Mouse (Mus musculus) embryonic facial prominence, embryonic 11.5 days (tissue): Measurements from ENCODE around the gene Slc48a1. TPM values are rescaled to one million over a fixed set of nuclear protein-coding genes. Genes with fewer than 3 reads are reported as not detected.

Experiments
- ATAC-seq: fragments of 200-750 bp; cut with Nextera tagmentation; replicated peaks from 2 replicates; pipeline ENCODE4 v1.8.0; 2017; ENCODE audit warnings: low read depth; ENCODE audit not compliant: insufficient number of reproducible peaks, low FRiP score, low TSS enrichment
- DNase-seq: peaks from one replicate; pipeline ENCODE4 v3.0.0-alpha.2; 2015; ENCODE audit warnings: low spot score
- H3K27ac ChIP-seq: fragments of 300-500 bp; sonication (generic); replicated peaks from 2 replicates; pipeline ENCODE4 v1.5.1; 2014; ENCODE audit warnings: mild to moderate bottlenecking, low read depth, low read length, control low read depth
- H3K27me3 ChIP-seq: fragments of 300-500 bp; sonication (generic); 2 replicates; pipeline ENCODE4 v1.6.1; 2014; ENCODE audit warnings: mild to moderate bottlenecking, low read length, moderate library complexity, mixed read lengths; ENCODE audit not compliant: control insufficient read depth, insufficient read depth
- H3K36me3 ChIP-seq: fragments of 300-500 bp; sonication (generic); replicated peaks from 2 replicates; pipeline ENCODE4 v1.6.1; 2014; ENCODE audit warnings: low read depth, mild to moderate bottlenecking, low read length, moderate library complexity, mixed read lengths; ENCODE audit not compliant: control insufficient read depth, insufficient read depth
- H3K4me1 ChIP-seq: fragments of 300-500 bp; sonication (generic); 2 replicates; pipeline ENCODE4 v1.6.1; 2014; ENCODE audit warnings: low read length, mixed read lengths; ENCODE audit not compliant: control insufficient read depth, insufficient read depth
- H3K4me2 ChIP-seq: fragments of 300-500 bp; sonication (generic); 2 replicates; pipeline ENCODE4 v1.6.1; 2014; ENCODE audit warnings: low read depth, mild to moderate bottlenecking, control low read depth, low read length, moderate library complexity
- H3K4me3 ChIP-seq: fragments of 300-500 bp; sonication (generic); 2 replicates; pipeline ENCODE4 v1.5.1; 2014; ENCODE audit warnings: low read depth, low read length, control low read depth
- H3K9ac ChIP-seq: fragments of 300-500 bp; sonication (generic); replicated peaks from 2 replicates; pipeline ENCODE4 v1.6.1; 2014; ENCODE audit warnings: mild to moderate bottlenecking, control low read depth, low read length
- H3K9me3 ChIP-seq: fragments of 300-500 bp; sonication (generic); replicated peaks from 2 replicates; pipeline ENCODE4 v1.6.1; 2016; ENCODE audit warnings: mild to moderate bottlenecking, low read length, inconsistent platforms, mixed read lengths; ENCODE audit not compliant: control insufficient read depth
- WGBS: fragments of 180-500 bp; shearing (Covaris S2); extraction: QIAGEN DNeasy Blood & Tissue Kit; methylation state at CpG from one replicate; pipeline ENCODE4 v1.1.7; 2014; 5-methylcytosine and 5-hydroxymethylcytosine counted together
- polyA plus RNA-seq: library from polyadenylated mRNA; unstranded; fragments of >200 nt; fragmentation: Nextera tagmentation; extraction: Ambion mirVana; gene quantifications from 2 replicates; pipeline ENCODE4 v1.2.1, GENCODE M21; 2014

Gene Slc48a1
- polyA plus RNA-seq, 1 experiment from 2014 or later = 18.9 TPM

DNA sequence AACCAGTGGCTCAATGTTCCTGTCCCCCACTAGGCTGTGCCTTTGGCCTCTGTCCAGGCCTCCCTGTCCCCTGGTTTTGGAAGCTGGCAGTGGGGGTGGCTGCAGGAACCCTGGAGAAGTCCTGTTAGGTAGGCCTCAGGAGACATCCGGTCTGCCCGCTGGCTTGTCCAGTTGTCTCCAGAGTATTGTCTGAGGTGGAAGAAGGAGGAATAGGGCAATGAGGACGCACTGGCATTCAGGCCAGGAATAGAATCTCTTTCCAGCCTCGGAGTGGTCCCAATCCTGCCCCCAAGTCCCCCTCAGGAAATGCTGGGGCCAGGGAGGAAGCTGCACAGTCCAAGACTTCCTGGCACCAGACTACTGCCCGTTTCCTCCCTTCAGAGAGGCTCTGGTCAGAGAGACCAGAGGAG is 4.4 kb upstream of the Slc48a1 start:
- Histone ChIP-seq H3K9ac (no peak overlapping the region; the same call in 1 of the 2 replicates), H3K27me3 (peaks cover 4% of the 10 kb centered on the region; the same call in 1 of the 2 replicates), H3K27ac (no peak overlapping the region), H3K4me3 (no peak overlapping the region), H3K9me3 (no peaks in the 10 kb centered on the region), H3K4me1 (peaks cover 5% of the 10 kb centered on the region; the same call in 1 of the 2 replicates), H3K36me3 (no peaks in the 10 kb centered on the region), H3K4me2 (no peak overlapping the region; the same call in 1 of the 2 replicates)
- WGBS = 59% methylated on average over 5 of the region's 5 CpGs
- no peak for ATAC-seq
- no peak for DNase-seq

DNA sequence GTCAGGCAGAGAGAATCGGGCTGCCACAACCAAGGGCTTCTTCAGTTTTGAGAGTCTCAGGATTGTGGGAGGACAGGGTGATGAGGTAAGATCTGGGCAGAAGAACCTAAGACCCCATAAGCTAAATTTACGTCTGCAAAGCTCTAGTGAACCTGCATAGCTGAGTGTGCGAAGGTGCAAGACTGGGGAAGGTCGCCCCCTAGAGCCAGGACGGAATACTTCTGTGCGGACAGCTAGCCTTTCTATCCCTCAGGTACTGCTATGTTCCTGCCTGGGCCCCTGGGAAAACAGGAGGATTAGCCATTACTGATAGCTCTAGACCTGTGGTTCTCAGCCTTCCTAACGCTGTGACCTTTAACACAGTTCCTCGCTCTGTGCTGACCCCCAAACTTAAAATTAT is 1.8 kb upstream of the Slc48a1 start:
- no peaks in the 10 kb centered on the region for H3K27me3 ChIP-seq
- peaks cover 5% of the 10 kb centered on the region for H3K4me1 ChIP-seq
- DNase-seq (peak; percentile 73), ATAC-seq (no peak)
- 10% methylated on average over 8 of the region's 8 CpGs for WGBS
- no peak overlapping the region for H3K27ac ChIP-seq
- no peak overlapping the region for H3K4me3 ChIP-seq
- no peak overlapping the region for H3K4me2 ChIP-seq
- H3K9ac ChIP-seq = no peak overlapping the region
- no peaks in the 10 kb centered on the region for H3K9me3 ChIP-seq
- no peaks in the 10 kb centered on the region for H3K36me3 ChIP-seq

DNA sequence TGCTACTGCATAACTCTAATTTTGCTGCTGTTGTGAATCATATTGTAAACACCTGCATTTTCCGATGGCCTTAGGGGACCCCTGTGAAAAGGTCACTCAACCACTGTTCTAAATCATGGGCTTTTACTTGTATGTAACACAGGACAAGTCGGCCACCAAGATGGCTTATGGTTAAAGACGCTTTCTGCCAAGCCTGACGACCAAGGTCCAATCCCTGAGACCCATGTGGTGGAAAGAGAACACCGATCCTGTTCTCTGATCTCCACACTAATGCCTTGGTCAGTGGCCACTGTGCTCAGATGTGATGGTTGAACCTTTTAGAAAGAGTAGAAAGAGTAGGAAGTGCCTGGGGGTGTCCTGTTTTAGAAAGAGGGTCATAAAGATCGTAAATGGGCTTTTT is 1.4 kb upstream of the Slc48a1 start:
- Histone ChIP-seq H3K9me3 (no peaks in the 10 kb centered on the region), H3K4me2 (no peak overlapping the region), H3K9ac (no peak overlapping the region), H3K36me3 (no peaks in the 10 kb centered on the region), H3K27ac (no peak overlapping the region), H3K27me3 (no peaks in the 10 kb centered on the region), H3K4me1 (peaks cover 5% of the 10 kb centered on the region), H3K4me3 (no peak overlapping the region)
- ATAC-seq (no peak), DNase-seq (no peak)
- 77% methylated on average over 6 of the region's 6 CpGs for WGBS

DNA sequence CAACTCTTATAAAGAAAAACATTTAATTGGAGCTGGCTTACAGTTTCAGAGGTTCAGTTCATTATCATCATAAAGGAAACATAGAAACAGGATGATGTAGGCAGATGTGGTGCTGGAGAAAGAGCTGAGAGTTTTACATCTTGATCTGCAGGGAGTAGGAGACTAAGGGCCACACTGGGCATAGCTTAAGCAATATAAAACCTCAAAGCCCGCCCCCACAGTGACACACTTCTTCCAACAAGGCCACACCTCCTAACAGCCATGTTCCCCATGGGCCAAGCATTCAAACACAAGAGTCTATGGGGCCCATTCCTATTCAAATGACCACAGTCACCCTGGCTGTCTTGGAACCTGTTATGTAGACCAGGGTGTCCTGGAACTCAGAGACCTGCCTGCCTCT is 1.3 kb downstream of the Slc48a1 start:
- Histone ChIP-seq H3K27ac (no peak overlapping the region), H3K27me3 (no peaks in the 10 kb centered on the region), H3K4me3 (no peak overlapping the region), H3K9me3 (no peaks in the 10 kb centered on the region), H3K36me3 (no peaks in the 10 kb centered on the region), H3K4me2 (no peak overlapping the region), H3K4me1 (peaks cover 2% of the 10 kb centered on the region), H3K9ac (no peak overlapping the region)
- no peak for DNase-seq
- ATAC-seq = no peak
- 88% methylated on average over 1 of the region's 1 CpGs for WGBS

GRCm38 (mm10) chr15:97780611-97781031 is 2.3 kb downstream of the Slc48a1 start:
- no peak overlapping the region for H3K9ac ChIP-seq
- H3K27ac ChIP-seq = no peak overlapping the region
- H3K36me3 ChIP-seq = no peaks in the 10 kb centered on the region
- no peak overlapping the region; the same call in 1 of the 2 replicates for H3K4me2 ChIP-seq
- H3K4me3 ChIP-seq = no peak overlapping the region
- WGBS = 56% methylated on average over 12 of the region's 12 CpGs
- DNase-seq = no peak
- peaks cover 2% of the 10 kb centered on the region for H3K4me1 ChIP-seq
- no peaks in the 10 kb centered on the region for H3K9me3 ChIP-seq
- no peak for ATAC-seq
- no peaks in the 10 kb centered on the region for H3K27me3 ChIP-seq

- no peak overlapping the region; the same call in 1 of the 2 replicates for H3K27ac ChIP-seq
- no peaks in the 10 kb centered on the region for H3K9me3 ChIP-seq
- 0 out of 2 replicates have a peak overlapping the region, but pooled peaks have one; percentile 2 for H3K9ac ChIP-seq
- H3K4me1 ChIP-seq = peaks cover 2% of the 10 kb centered on the region
- no peaks in the 10 kb centered on the region for H3K36me3 ChIP-seq
- peak overlapping the region; percentile 32 for H3K4me2 ChIP-seq
- ATAC-seq = 0 out of 2 replicates have a peak, but pooled peaks have one; percentile 1
- WGBS = 5% methylated on average over 24 of the region's 24 CpGs
- H3K4me3 ChIP-seq = 0 out of 2 replicates have a peak overlapping the region, but pooled peaks have one; percentile 6
- DNase-seq = peak; percentile 76
- no peaks in the 10 kb centered on the region for H3K27me3 ChIP-seq
Observed at GRCm38 (mm10) chr15:97781961-97782748, 3.8 kb downstream of the Slc48a1 start.

GRCm38 (mm10) chr15:97782749-97783105 is 4.4 kb downstream of the Slc48a1 start:
- Histone ChIP-seq H3K4me1 (peaks cover 2% of the 10 kb centered on the region), H3K4me3 (0 out of 2 replicates have a peak overlapping the region, but pooled peaks have one; percentile 6), H3K4me2 (peak overlapping the region; percentile 32), H3K27ac (no peak overlapping the region), H3K36me3 (no peaks in the 10 kb centered on the region), H3K9ac (no peak overlapping the region), H3K27me3 (no peaks in the 10 kb centered on the region), H3K9me3 (no peaks in the 10 kb centered on the region)
- ATAC-seq = peak; percentile 45; the same call in 1 of the 2 replicates
- peak; percentile 84 for DNase-seq
- 8% methylated on average over 9 of the region's 9 CpGs for WGBS

GRCm38 (mm10) chr15:97784092-97784559 is 5.8 kb downstream of the Slc48a1 start:
- H3K4me3 ChIP-seq = peak overlapping the region; percentile 79
- peak; percentile 88 for DNase-seq
- H3K27ac ChIP-seq = no peak overlapping the region
- no peaks in the 10 kb centered on the region for H3K27me3 ChIP-seq
- H3K9ac ChIP-seq = peak overlapping the region; percentile 76
- H3K36me3 ChIP-seq = no peaks in the 10 kb centered on the region
- H3K4me2 ChIP-seq = peak overlapping the region; percentile 95
- ATAC-seq = peak; percentile 80
- no peaks in the 10 kb centered on the region for H3K9me3 ChIP-seq
- WGBS = 4% methylated on average over 35 of the region's 39 CpGs
- H3K4me1 ChIP-seq = peaks cover 2% of the 10 kb centered on the region
